Mouse (Mus musculus): ENCODE results near the gene Gdf15.

- no peak for TF ChIP-seq CTCF (IDR thresholded peaks at IDR 0.05; ENCODE audit: low read depth)
- no peak for TF ChIP-seq EP300 (optimal IDR thresholded peaks at IDR 0.05)
These were observed 820 bp downstream of the Gdf15 start for GRCm38 (mm10) chr8:70631436-70631835.
